Mouse (Mus musculus): ENCODE data around the gene Gm20458.

The Gm20458 gene

GRCm38 (mm10) chr2:164460745-164461551, at the start of gene Gm20458:
Gene Gm20458 (plus strand): TSS chr2:164460967.
- peak; percentile 97 for DNase-seq

DNA sequence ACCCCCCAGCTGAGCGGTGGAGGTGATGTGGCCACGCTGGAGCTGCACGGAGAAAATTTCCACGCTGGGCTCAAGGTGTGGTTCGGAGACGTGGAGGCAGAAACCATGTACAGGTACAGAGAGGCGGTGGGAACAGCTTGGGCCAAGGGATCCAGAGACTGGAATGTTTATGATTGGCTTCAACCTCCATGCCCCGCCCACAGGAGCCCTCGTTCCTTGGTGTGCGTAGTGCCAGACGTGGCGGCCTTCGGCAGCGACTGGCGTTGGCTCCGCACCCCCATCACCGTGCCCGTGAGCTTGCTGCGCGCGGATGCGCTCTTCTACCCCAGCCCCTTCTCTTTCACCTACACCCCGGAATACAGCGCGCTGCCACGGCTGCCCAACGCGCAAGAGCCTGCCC, 46.6 kb upstream of the Gm20458 start:
- DNase-seq: no peak

DNA sequence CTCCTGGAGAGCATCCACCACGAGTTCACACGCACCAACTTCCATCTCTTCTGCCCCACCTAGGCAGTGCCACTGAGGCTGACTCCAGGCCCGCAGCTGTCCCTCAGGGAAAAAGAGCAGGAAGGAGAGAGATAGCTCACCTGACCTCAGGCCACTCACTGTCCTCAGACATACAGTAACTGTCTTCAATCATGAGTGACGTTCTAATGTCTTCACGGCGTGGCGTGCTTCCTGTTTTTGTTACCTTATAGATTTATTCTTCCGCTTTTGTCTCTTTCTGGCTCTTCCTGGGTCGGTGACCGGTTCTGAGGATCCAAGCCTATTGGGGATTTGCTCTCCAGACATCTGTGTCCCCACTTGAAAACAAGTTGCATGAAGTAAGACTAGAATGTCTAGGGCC, 46.2 kb upstream of the Gm20458 start:
- no peak for DNase-seq

GRCm38 (mm10) chr2:164417198-164417597, 43.6 kb upstream of the Gm20458 start:
- DNase-seq: no peak

- DNase-seq: peak; percentile 65
Observed at GRCm38 (mm10) chr2:164418308-164418875, 42.4 kb upstream of the Gm20458 start.

- no peak for DNase-seq
Observed at GRCm38 (mm10) chr2:164419489-164419888, 41.3 kb upstream of the Gm20458 start.

DNA sequence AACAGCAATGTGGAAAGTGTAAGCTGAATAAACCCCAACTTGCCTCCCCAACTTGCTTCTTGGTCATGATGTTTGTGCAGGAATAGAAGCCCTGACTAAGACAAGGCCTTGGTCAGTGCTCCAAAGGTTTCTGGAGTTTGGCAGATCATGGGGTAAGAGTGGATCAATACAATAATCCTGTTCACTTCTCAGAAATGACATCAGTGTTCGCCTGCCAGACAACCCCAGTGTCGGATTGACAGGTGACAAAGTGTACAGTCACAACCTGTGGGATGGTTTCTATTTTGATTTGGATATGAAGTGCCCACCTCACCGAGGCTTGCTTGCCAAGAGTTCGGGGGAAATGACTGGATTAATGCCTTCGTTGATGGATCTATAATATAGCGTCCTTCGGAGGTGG, 39.5 kb upstream of the Gm20458 start:
- no peak for DNase-seq

- no peak for DNase-seq
Observed at GRCm38 (mm10) chr2:164421979-164422378, 38.8 kb upstream of the Gm20458 start.

- no peak for DNase-seq
Observed at GRCm38 (mm10) chr2:164422675-164423393, 37.9 kb upstream of the Gm20458 start.

GRCm38 (mm10) chr2:164423464-164423863, 37.3 kb upstream of the Gm20458 start:
- DNase-seq: no peak

DNA sequence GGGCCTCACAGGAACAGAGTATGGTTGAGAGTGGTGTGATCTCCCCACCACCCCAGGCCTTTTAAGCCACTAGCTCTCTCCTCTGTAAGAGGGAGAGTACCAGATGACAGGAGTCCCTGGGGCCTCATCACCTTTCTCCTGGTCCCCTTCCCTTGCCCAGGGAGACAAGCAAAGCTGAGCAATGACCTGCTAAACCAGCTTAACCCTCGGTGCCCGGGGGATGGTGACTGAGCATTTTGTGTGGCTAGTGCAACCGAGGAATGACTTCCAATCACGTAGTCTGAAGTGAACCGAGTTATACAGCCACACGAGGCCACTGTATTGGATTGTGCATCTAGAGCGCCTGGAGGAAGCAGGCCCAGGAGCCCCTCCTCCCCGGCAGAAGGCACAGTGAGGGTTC, 36.4 kb upstream of the Gm20458 start:
- DNase-seq: no peak

DNA sequence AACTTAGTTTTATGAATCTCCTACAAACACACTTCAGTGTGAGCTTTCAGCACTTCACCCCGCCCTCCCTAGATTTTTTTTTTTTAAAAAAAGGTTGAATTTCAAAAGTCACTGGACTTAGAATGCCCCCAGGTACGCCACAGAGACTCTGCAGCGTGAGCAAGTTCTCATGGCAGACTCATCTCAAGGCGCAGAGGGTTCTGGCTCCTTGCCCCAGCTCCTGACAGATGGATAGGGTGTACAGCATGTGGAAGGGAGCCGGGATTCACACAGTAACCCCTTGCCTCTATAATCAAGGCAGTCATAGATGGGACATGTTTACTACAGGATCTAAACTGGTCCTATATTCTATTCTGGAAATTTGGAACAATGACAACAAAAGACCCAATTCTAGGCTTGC, 35.4 kb upstream of the Gm20458 start:
- peak; percentile 68 for DNase-seq

DNA sequence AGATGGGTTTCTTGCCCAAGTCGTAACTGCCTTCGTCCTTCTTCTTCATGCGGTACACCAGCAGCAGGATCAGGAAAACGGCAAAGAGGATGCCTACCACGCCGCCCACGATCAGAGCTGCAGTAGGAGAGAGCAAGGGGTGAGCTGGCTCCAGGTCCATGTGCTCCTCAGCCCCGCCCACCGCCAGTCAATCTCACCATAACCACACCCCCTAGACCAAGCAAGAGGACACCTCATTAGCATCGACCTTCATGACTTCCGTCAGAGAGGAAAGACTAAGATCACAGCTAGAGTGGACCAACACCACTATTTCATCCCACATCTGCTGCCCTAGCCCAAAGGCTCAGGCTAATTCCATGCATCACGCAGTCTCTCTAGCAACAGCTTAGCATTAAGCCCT, 34.6 kb upstream of the Gm20458 start:
- no peak for DNase-seq

DNA sequence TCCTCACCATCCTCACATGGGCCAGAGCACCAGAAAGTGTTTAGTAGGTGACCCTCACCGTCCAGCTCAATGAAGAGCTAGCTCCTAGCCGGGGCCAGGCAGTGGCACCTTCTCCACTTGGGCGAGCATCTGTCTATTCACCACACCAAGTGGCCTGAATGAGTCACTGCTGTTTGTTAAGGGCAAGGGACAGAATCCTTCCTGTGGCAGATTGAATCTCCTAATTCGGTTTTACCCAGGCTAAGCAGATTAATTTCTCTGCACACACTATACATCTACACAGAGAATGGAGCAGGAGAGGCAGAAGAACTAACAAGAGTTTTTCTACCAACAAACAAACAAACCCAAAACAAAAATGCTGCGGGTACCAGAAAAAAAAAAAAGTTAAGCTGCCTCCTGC, 33.8 kb upstream of the Gm20458 start:
- DNase-seq: no peak

- no peak for DNase-seq
Observed at GRCm38 (mm10) chr2:164428451-164428850, 32.3 kb upstream of the Gm20458 start.

GRCm38 (mm10) chr2:164429881-164430615, 30.7 kb upstream of the Gm20458 start:
- no peak for DNase-seq

DNA sequence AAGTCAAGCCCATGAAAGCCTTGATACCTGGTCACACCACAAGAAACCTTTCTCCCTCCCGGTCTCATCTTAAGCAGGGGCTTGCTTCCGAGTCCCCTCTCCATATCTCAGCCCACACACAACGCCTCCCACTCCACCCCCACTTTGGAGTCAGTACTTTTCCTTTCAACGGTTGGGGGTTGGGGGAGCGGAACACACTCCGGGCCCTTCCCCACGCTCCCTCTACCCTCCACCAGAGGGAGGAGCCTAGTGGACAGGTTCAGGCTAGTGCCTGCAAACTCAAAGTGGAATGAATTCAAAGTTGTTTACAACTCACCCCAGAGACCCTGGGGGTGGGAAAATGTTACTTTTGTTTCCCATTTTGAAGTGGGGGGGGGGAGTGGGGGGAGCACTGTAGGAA, 30.1 kb upstream of the Gm20458 start:
- DNase-seq: peak; percentile 77

GRCm38 (mm10) chr2:164431676-164432465, 28.9 kb upstream of the Gm20458 start:
- DNase-seq: peak; percentile 72

DNA sequence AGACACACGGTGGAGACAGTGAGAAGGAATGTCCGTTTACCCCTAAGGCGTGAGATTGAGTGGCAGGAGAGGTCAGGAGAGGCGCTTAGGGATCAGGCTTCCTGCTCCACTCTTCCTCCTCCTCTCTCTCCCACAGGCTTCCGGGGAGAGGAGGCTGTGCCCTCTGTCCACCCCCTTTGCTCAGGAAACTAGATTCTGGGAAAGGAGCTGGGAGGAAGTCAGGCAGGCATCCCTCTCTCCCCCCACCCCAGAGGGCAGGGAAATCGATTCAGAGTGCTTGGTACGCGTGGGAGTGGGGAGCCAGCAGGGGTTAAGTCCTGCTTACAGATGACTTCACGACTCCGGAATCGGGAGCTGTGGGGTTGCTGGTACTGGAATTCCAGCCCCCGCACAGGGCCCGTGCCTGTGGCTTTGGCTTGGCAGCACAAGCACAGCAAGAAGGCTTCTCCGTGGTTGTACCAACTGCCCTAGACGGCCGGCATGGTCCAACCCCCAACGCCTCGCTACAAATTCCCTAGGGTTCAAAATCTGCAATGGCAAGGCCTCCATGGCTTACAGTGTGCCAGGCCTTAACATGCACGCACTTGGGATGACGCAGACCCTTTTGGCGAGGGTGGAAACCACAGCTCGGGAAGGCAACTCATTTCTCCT, 28.1 kb upstream of the Gm20458 start:
- DNase-seq: peak; percentile 63

- DNase-seq: no peak
Observed at GRCm38 (mm10) chr2:164433278-164433895, 27.4 kb upstream of the Gm20458 start.

GRCm38 (mm10) chr2:164434681-164435080, 26.1 kb upstream of the Gm20458 start:
- peak; percentile 58 for DNase-seq

Measured in kidney, postnatal 14 days (tissue).